Mouse (Mus musculus): ENCODE measurements at regions not wholly inside any gene's neighbourhood (a gene's known extent, or its start where the extent isn't known, plus 50 kb on each side); places are given as distances from the start of the nearest gene placed in this dataset.

- TF ChIP-seq CTCF (IDR thresholded peaks at IDR 0.05) (no peak), POLR2A (IDR thresholded peaks at IDR 0.05; ENCODE audit: insufficient read depth, low read depth, low read length) (no peak)
Measured at GRCm38 (mm10) chr3:21961091-21961490, 115.4 kb upstream of the Tbl1xr1 start.
